Mouse (Mus musculus) bone marrow macrophage, adult 2 months (primary cell): ENCODE results near the gene Lrrn3. TPM values are rescaled to one million over a fixed set of nuclear protein-coding genes. Genes with fewer than 3 reads are reported as not detected.

Experiments used
- H3K27ac ChIP-seq: 2 replicates; pipeline ENCODE4 v1.5.1; 2012; ENCODE audit warnings: low read depth, low read length; ENCODE audit not compliant: insufficient read depth
- H3K4me1 ChIP-seq: 2 replicates; pipeline ENCODE4 v1.6.1; 2012; ENCODE audit warnings: low read length; ENCODE audit not compliant: control insufficient read depth, insufficient read depth
- H3K4me3 ChIP-seq: 2 replicates; pipeline ENCODE4 v1.5.1; 2012; ENCODE audit warnings: mild to moderate bottlenecking, low read length, moderate library complexity; ENCODE audit not compliant: insufficient read depth
- CTCF ChIP-seq: IDR thresholded peaks from 2 replicates; pipeline ENCODE4 v1.5.1; 2012; ENCODE audit warnings: low read depth, mild to moderate bottlenecking, low read length, moderate library complexity
- POLR2A ChIP-seq: IDR thresholded peaks from 2 replicates; pipeline ENCODE4 v1.6.1; 2012; ENCODE audit warnings: mild to moderate bottlenecking, low read depth, low read length, borderline replicate concordance
- polyA plus RNA-seq: library from polyadenylated mRNA; stranded (reverse); fragments of >200 nt; gene quantifications from 2 replicates; pipeline ENCODE4 v1.2.4, GENCODE M21; 2012; ENCODE audit not compliant: missing spikeins, insufficient read depth, insufficient read length

Gene Lrrn3
- polyA plus RNA-seq, result not detected in 2 replicates

- no peak for TF ChIP-seq POLR2A
- TF ChIP-seq CTCF, result no peak
- Histone ChIP-seq H3K4me1 (peaks cover 2% of the 10 kb centered on the region; the same call in 1 of the 2 replicates), H3K27ac (no peak within 1 kb of the TSS), H3K4me3 (peak within 1 kb of the TSS; percentile 34)
These were observed at the start of gene Lrrn3 for GRCm38 (mm10) chr12:41486331-41486730. Gene Lrrn3, minus strand, starts transcription at chr12:41486431.

- H3K27ac ChIP-seq, result no peak overlapping the region
- H3K4me1 ChIP-seq, result no peaks in the 10 kb centered on the region
- no peak overlapping the region for H3K4me3 ChIP-seq
- no peak for TF ChIP-seq CTCF
- TF ChIP-seq POLR2A, result no peak
These were observed 42.2 kb upstream of the Lrrn3 start for GRCm38 (mm10) chr12:41528410-41528809.

GRCm38 (mm10) chr12:41526688-41527087, 40.5 kb upstream of the Lrrn3 start:
- H3K4me1 ChIP-seq, result no peaks in the 10 kb centered on the region
- H3K4me3 ChIP-seq, result no peak overlapping the region
- H3K27ac ChIP-seq, result no peak overlapping the region
- TF ChIP-seq POLR2A, result no peak
- TF ChIP-seq CTCF, result no peak

- Histone ChIP-seq H3K4me3 (no peak overlapping the region), H3K27ac (no peak overlapping the region), H3K4me1 (no peaks in the 10 kb centered on the region)
- TF ChIP-seq CTCF (no peak), POLR2A (no peak)
These were observed 35.4 kb upstream of the Lrrn3 start for GRCm38 (mm10) chr12:41521671-41522070.

GRCm38 (mm10) chr12:41520326-41520725, 34.1 kb upstream of the Lrrn3 start:
- TF ChIP-seq POLR2A, result no peak
- H3K4me3 ChIP-seq, result no peak overlapping the region
- H3K4me1 ChIP-seq, result no peaks in the 10 kb centered on the region
- H3K27ac ChIP-seq, result no peak overlapping the region

GRCm38 (mm10) chr12:41518897-41519296, 32.7 kb upstream of the Lrrn3 start:
- no peaks in the 10 kb centered on the region for H3K4me1 ChIP-seq
- no peak overlapping the region for H3K27ac ChIP-seq
- no peak overlapping the region for H3K4me3 ChIP-seq
- no peak for TF ChIP-seq POLR2A
- no peak for TF ChIP-seq CTCF

- H3K4me1 ChIP-seq, result no peaks in the 10 kb centered on the region
- no peak for TF ChIP-seq CTCF
- H3K27ac ChIP-seq, result no peak overlapping the region
- H3K4me3 ChIP-seq, result no peak overlapping the region
These were observed 24.4 kb upstream of the Lrrn3 start for GRCm38 (mm10) chr12:41510588-41510987.

GRCm38 (mm10) chr12:41508610-41509009, 22.4 kb upstream of the Lrrn3 start:
- Histone ChIP-seq H3K27ac (no peak overlapping the region), H3K4me3 (no peak overlapping the region), H3K4me1 (no peaks in the 10 kb centered on the region)
- TF ChIP-seq CTCF (no peak), POLR2A (no peak)

- TF ChIP-seq CTCF, result no peak
- Histone ChIP-seq H3K27ac (no peak overlapping the region), H3K4me3 (no peak overlapping the region), H3K4me1 (no peaks in the 10 kb centered on the region)
These were observed 14.0 kb upstream of the Lrrn3 start for GRCm38 (mm10) chr12:41500049-41500820.

GRCm38 (mm10) chr12:41494620-41495019, 8.4 kb upstream of the Lrrn3 start:
- TF ChIP-seq CTCF (no peak), POLR2A (no peak)
- H3K4me1 ChIP-seq, result peaks cover 2% of the 10 kb centered on the region; the same call in 1 of the 2 replicates
- H3K4me3 ChIP-seq, result no peak overlapping the region
- H3K27ac ChIP-seq, result no peak overlapping the region

GRCm38 (mm10) chr12:41487005-41487404, 774 bp upstream of the Lrrn3 start:
- no peak overlapping the region for H3K27ac ChIP-seq
- H3K4me1 ChIP-seq, result peaks cover 2% of the 10 kb centered on the region; the same call in 1 of the 2 replicates
- no peak for TF ChIP-seq POLR2A
- no peak for TF ChIP-seq CTCF
- no peak overlapping the region for H3K4me3 ChIP-seq
